Mouse (Mus musculus) activated CD4-positive, CD25-positive, alpha-beta regulatory T cell (primary cell): ENCODE results near the gene Ndufs3. TPM values are rescaled to one million over a fixed set of nuclear protein-coding genes. Genes with fewer than 3 reads are reported as not detected.

Experiments used
- polyA plus RNA-seq, 2 experiments: library from polyadenylated mRNA; unstranded; fragments of 100-300 nt; shearing (Covaris generic); gene quantifications; one replicate each; pipeline ENCODE4 v1.2.1; 2017

Gene Ndufs3
- polyA plus RNA-seq: 100 to 1,000 TPM; 140 to 182 TPM

DNA sequence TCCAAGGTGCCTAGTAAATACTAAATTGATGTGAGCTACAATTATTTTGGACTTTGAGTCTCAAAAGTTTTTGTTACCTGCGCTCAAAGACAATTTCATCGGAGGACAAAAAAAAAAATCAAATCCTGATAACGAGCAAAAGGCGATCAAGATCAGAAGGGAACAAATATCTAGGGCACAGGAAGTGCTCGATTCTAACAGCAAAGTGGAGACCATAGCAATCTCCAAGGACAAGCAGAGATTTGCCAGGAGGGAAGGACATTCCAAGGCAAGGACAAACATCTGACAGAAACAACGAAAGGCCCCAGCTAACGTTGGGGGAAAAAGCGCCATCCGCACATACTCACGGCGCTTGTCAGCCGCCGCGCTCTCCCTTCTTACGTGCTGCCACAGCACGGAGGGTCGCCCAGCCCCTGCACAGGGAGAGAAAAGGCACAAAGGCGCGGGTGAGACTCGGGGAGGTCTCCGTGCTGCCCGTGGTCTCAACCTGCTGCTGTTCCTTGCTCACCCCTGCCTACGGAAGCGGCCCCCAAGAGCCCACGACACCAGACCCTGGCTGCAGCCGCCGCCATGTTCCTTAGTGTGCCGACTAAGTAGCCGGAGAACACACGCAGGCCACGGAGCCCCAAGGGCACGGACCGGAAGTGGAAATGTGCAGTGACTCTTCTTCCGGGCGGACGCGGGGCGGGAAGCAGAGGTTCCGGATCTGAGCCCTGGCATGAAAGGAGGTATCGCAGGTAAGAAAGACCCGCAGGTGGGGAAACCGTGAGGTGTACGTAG, at the start of gene Ndufs3, which contains the start of gene Kbtbd4:
Gene Ndufs3, minus strand, starts transcription at position 752 of the 780 bp plus-strand sequence.
Gene Kbtbd4, plus strand, starts transcription at position 665 of the 780 bp plus-strand sequence.

DNA sequence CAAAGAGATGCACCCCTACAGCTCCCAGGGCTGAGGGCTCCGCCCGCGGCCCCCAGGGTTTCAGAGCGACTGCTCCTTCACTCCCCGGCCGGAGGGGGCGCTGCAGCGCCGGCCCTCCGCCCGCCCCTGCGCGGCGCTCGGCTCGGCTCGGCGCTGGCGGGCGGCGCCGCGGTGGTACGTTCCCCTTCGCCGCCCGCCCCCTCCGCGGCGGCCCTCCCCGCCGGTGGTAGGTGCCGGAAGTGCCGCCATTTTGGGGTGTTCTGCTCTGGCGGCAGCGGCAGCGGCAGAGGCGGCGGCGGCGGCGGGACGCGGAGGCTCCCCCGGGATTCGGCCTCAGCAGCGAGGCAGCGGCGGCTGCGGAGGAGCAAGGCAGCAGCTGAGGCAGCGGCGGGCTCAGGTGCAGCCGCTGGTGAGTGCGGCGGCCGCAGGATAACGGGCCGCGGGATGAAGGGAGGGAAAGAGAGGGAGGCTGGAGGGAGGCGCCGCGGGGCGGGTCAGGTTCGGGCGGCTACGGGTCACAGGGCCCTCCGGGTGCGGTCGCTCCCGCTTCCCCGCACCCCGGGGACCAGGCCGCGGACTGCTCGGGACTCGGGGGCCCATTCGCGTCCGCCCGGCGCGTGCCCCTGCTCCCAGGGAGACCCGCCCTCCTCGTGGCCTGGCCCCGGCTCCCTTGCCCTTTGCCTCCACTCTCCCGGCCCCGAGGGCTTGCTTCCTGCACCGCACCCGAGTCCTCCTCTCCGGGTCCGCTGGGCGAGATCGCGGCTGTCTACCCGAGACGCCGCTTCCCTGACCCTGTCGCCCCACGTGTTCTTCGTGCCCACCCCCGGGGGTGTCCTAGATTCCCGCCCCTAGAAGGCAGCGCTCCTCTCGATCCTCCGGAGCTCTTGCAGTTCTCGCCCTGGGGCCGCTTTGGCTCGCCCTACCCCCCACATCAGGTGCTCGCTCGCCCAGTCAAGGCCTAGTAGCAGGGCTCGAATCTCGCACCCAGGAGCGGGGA, 35.9 kb upstream of the Ndufs3 start, which contains the start of gene Celf1:
Gene Celf1, plus strand, starts transcription at position 150 of the 997 bp plus-strand sequence.

GRCm38 (mm10) chr2:90885218-90886041, 19.2 kb downstream of the Ndufs3 start, which contains the start of gene C1qtnf4:
TSS of gene C1qtnf4 (plus strand) at chr2:90885860.

DNA sequence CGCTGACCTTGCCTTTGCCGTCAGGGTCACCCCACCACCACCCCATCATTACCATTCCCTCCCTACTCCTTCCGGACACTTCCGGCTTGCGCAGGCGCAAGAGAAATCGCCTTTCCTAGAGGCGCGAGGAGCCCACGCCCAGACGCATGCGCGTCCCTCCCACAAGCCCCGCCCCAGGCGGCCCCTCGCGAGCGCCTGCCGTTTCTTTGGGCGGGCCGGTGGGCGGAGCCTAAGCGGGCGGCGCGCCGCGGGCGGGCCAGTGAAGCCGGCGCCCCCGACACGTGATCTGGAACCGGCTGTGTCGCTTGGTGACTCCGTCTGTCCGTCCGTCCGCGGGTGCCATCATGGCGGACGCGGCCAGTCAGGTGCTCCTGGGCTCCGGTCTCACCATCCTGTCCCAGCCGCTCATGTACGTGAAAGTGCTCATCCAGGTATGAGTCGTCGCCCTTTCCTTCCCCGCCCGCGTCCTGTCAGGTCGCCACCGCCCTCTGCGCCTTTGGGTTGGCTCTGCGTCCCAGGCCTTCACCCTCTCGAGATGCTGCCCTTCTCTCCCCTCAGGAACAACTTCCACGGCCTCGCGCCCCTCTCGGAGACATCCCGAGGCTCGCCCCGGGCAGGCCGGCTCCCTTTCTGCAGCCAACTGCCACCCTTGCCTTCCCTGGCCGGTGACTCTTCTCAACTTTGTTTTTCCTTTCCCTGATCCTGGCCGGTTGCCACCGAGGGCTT, 57.5 kb downstream of the Ndufs3 start, which contains the start of gene Mtch2:
Gene Mtch2, plus strand, starts transcription at position 201 of the 726 bp plus-strand sequence.

Other genes with a start within 250 kb of the Ndufs3 start
- 10 to 100 TPM; 23.6 to 36.4 TPM for gene Nup160, start 227.6 kb downstream of the Ndufs3 start, polyA plus RNA-seq
- 100 to 1,000 TPM; 168 to 202 TPM for gene Fnbp4, start 159.5 kb downstream of the Ndufs3 start, polyA plus RNA-seq
- gene Agbl2, start 122.1 kb downstream of the Ndufs3 start, polyA plus RNA-seq: under 1 TPM in 1 of 2 experiments, not detected in 1; 0.05 TPM
- gene Mtch2, start 57.7 kb downstream of the Ndufs3 start, polyA plus RNA-seq: 100 to 1,000 TPM; 133 to 138 TPM
- 1 to 10 TPM; 3.7 to 6.9 TPM for gene C1qtnf4, start 19.0 kb downstream of the Ndufs3 start, polyA plus RNA-seq
- gene Kbtbd4, start 87 bp downstream of the Ndufs3 start, polyA plus RNA-seq: 10 to 100 TPM; 37.8 to 42.8 TPM
- 100 to 1,000 TPM in 1 of 2 experiments, 10 to 100 TPM in 1; 91.9 to 107 TPM for gene Celf1, start 35.6 kb upstream of the Ndufs3 start, polyA plus RNA-seq
- 10 to 100 TPM in 1 of 2 experiments, 1 to 10 TPM in 1; 3.4 to 17.6 TPM for gene Rapsn, start 130.8 kb upstream of the Ndufs3 start, polyA plus RNA-seq
- gene Psmc3, start 149.2 kb upstream of the Ndufs3 start, polyA plus RNA-seq: 100 to 1,000 TPM; 283 to 308 TPM
- gene Slc39a13, start 165.6 kb upstream of the Ndufs3 start, polyA plus RNA-seq: 10 to 100 TPM; 24.0 to 35.7 TPM
- gene Spi1, start 177.6 kb upstream of the Ndufs3 start, polyA plus RNA-seq: 1 to 10 TPM; 2.5 to 7.1 TPM
- gene Mybpc3, start 213.3 kb upstream of the Ndufs3 start, polyA plus RNA-seq: under 1 TPM; 0.05 to 0.12 TPM